Mouse (Mus musculus): ENCODE measurements around the gene Abcc12.

The Abcc12 gene

DNA sequence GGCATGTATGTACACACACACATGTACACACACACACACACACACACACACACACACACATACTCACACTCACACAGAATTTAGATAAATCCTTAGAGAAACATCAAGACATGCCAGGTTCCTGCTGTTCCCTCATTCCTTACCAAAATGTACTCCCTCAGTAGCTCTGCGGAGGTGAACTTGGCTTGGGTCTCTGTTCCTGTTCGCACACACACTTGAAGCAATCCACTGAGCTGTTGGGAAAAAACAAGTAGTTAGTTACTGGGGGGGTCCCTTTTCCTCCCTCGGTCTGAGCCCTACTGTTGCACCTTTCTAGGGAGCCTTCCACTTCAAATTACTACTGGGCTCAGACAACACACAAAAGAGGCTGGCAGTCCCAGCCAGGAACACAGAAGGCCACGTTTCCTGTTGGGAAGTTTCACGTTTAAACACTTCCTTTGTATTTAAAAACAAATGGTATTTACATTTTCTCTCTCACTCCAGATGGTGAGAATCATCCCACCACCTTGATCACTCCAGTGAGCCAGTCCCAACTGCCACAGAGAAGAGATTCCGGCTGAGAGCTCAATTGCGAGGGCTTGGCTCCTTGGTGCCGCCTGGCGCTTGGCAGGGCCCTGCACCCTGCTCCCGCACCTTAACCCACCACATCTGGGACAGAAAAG lies 68.2 kb downstream of the Abcc12 start:
- DNase-seq (ENCODE audit: low read depth) = no peak

DNA sequence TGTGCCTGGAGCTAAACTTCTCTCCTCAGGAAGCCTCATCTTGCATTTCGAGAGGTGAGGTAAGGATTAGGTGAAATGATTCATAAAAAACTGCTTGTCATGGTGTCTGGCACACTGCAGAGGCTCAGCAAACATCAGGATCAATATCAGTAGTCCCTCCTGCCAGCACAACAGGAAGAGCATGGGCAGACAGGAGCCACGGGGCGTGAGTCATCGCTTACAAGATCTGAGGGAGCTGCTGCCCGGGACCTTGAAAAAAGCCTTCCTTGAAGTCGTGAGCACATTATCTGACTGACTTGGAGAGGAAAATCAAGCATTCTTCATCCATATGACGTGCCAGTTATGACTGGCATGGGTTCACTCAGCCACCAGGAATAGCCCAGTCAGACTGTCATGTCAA lies 79.1 kb downstream of the Abcc12 start:
- no peak for DNase-seq (ENCODE audit: low read depth)

DNA sequence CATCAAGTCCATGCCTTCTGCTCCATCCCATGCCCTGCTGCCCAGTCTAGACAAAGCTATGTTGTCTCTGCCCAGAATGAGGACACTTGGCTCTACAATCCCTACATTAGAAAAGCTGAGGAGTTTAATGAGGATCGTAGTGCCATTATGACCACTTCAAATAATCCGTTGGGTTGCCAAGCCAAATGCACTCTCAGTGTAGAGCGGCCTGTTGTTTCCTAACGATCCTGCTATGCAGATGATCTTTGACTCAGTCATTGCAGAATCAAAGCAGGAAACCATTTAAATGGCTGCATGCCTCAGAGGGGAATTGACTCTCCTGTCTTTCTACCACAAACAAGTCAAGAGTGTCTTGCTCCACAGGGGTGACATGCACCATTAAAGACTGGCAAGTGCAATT lies 85.4 kb downstream of the Abcc12 start:
- no peak for DNase-seq (ENCODE audit: low read depth)

DNA sequence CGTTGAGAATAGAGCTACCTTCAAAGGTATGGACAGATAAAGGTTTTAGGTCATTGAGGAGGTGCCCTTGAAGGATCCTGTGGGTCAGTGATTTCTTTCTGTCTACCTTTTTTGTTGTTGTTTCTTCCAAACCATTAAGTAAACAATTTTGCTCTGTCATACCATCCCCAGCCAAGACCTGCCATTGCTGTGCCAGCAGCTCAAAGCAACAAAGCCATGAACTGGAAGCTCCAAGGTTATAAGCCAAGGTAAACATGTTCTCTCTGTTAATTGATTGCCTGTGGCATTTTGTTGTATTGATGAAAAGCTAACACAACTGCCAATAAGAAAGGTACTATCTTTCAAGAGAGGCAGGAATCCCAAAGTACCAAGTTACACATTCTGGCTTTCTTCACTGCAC lies 86.6 kb downstream of the Abcc12 start:
- DNase-seq (ENCODE audit: low read depth) = no peak

DNA sequence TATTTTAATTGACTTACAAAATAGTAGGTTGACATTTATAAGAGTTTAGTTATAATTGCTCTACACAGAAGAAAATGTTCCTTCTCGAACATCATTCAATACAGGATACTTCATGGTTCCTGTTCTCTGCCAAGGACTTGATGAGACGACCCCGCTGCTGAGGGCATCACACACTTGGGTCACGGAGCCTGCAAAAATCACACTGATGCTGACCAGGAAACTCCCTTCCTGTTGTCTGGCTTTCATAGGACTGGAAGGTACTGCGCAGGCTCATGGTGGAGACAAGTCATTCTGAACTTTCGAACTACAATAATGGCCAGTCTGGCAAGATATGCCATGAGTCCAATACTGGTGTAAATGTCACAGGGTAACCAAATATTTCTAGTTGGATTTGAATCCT lies 95.1 kb downstream of the Abcc12 start:
- no peak for DNase-seq (ENCODE audit: low read depth)

DNA sequence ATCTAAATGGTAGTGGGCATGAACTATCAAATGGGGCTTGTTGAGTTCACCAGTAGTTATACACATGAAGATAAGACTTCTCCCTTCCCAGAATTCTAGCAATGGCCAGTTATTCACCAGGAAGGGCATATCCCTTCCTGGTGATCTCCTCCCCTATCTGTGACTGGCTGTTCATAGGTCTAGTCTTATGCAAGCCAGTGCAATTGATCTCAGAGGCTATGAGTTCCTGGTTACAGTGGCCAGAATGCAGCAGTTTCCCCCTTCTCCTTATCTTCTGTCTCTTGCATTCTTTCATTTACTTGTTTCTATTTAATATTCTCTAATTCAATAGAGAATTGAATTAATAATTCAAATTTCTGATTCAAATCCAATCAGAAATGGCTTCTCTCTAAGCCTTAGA lies 96.2 kb downstream of the Abcc12 start:
- no peak for DNase-seq (ENCODE audit: low read depth)

DNA sequence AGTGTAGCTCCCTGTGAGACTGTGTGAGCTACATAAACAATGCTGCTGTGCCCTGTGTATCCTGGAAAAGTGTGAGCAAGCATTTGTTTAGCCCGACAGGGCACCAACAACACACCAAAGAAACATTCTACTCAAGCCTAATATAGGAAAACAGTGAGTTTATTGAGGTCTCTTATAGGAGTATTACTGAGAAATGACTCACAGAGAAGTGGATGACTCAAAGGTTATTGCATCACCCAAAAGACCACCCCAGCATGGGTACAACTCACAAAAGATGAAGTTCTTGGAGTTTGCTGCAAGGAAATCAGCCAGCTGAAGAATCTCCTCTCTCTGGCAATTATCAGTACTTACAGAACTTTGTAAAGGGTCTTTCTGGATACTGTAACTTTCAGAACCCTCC lies 98.4 kb downstream of the Abcc12 start:
- DNase-seq (ENCODE audit: low read depth) = no peak

DNA sequence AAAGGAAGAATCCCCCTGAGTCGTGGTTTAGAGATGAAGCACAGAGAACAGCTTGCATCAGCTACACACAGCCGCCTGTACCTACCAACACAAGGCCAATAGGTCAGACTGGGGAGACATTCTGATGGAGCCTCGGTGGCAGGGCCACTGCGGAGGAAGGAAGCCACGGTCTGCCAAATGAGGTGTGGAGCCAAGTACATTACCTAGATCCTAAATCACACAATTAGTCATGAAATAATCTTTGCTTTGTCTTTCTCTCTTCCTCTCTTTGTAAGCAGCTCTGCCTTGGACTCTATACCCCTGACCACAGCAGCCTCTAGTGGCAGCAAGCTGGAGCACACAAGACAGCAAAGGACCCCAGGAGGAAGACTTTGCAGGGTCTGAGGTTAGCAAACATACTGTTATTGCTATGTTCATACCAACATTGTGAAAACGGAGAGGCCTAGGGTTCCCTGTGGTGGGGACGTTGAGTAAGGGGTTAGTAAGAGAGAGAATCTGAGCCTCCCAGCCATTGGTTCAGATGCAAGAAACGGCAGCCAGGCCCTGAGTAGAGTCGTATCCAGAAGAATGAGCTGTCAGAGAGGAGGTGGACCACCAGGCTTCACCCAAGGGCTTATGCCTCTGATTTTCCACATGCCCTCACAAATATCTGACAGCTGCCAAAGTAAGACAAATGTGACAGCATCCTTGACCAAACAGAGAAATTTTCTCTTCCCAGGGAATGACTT lies 104.6 kb downstream of the Abcc12 start:
- DNase-seq (ENCODE audit: low read depth) = no peak

DNA sequence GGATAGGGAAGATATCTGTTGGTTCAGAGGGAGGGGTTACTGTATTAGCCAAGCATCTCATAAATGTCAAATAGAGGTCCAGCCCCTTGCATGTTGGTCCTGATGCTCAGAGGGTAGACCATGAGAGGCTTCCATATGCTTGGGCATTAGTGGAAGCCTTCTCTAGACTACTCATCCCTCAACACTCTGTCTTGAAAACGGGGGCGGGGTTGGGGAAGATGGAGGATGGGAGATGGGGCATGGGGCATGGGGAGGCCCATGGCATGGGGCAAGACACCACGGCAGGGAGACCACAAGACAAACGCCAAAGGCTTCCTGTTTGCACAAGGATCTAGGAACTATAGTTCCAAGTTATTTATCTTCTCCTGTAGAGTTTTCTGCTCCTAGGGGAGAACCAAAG lies 106.0 kb downstream of the Abcc12 start:
- no peak for DNase-seq (ENCODE audit: low read depth)

DNA sequence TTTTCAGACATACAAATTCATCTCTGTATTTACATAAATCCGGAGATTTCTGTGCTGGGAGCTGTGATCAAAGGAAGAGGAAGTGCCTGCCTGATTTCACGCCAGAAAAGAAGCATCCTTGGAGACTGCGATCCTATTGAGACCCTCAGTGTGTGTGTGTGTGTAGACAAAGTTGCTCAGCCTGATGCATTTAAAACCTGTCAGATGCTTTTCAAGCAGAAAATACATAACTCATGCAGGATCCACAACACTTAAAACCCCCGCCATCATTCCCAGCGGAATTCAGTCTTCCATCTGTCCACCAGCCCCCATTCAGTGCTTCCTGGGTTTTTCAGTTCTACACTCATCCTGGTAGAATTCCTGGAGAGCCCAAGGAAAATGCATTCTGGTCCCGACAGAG lies 107.4 kb downstream of the Abcc12 start:
- DNase-seq (ENCODE audit: low read depth) = no peak

DNA sequence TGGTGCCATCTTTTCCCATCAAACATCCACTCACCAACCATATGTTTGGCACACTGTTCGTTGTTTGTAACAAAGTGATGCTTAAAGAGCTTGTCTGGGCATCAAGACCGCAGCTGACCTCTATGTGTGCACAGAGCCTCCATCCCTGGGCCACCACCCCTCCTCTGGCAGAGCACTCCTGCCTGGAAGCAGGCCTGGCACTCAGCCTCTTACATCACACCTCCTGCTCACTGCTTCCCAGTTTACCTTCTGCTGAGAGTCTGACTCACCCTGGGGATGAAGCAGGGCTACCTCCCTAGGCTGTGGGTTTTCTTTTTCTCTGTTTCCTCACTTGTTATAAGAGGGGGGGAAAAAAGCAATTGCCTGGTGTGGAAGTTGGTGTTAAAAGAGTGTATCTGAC lies 109.8 kb downstream of the Abcc12 start:
- no peak for DNase-seq (ENCODE audit: low read depth)

DNA sequence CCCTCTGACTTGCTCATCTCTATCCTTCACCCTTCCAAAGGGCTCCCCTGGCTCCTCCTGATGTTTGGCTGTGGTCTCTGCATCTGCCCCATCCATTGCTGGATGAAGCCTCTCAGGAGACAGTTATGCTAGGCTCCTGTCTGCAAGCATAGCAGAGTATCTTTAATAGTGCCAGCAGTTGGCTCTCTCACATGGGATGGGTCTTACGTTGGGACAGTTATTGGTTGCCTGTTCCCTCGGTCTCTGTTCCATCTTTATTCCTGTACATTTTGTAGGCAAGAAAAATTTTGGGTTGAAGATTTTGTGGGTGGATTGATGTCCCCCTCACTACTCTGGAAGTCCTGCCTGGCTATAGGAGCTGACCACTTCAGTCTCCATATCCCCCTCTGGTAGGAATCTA lies 117.3 kb downstream of the Abcc12 start:
- DNase-seq (ENCODE audit: low read depth) = no peak

DNA sequence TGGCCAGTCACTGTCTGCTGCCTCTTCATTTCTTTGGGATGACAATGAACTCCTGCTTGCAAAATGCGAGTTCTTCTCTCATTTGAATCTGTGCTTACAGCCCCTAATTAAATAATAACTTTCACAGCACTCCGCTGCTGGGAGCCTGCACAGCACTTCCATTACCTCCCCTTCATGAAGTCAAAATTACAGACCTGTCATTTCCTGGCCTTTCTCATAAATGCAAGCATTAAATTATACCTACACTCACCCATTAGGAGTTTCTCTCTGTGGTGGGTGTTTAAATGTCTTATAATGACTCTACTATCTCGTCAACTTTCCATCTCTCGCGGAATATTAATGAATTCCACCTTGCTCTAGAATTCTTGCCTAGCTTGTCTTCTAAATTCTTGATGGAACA lies 120.1 kb downstream of the Abcc12 start:
- DNase-seq (ENCODE audit: low read depth) = no peak

DNA sequence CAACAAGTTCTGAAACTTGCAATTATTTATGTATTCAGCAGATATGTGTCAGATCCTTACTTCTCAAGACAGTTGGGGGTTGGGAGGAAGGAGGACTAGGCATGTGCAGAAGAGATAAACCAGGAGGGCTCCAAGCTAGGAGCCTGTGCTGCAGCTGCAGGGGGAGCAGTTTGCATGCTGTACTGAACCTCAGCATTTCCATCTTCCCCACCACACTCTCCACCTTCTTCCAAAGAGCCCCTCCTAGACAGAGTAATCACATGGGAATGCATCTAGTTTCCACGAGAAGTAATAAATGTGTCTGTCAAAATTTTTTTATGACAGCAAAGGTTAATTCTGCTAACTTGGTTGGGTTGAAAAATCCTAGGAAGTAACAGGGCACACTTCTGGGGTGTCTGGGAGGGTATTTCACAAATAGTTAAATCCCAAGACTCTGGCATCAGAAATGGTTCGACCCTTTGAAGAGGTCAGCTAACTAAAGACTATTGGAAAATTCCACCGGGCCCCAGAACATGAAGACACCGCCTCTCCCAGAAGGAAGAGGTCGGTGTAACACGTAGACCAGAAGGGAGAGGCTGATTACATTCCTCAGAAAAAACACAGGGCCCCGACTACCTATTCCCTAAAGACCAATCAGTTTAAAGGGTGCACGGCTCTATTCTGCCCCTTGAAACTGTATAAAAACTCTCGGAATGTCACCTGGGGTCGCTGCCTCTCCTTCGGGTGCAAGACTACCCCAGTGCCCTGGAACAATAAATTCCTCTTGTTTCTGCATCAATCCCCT lies 126.6 kb downstream of the Abcc12 start:
- DNase-seq (ENCODE audit: low read depth) = no peak

DNA sequence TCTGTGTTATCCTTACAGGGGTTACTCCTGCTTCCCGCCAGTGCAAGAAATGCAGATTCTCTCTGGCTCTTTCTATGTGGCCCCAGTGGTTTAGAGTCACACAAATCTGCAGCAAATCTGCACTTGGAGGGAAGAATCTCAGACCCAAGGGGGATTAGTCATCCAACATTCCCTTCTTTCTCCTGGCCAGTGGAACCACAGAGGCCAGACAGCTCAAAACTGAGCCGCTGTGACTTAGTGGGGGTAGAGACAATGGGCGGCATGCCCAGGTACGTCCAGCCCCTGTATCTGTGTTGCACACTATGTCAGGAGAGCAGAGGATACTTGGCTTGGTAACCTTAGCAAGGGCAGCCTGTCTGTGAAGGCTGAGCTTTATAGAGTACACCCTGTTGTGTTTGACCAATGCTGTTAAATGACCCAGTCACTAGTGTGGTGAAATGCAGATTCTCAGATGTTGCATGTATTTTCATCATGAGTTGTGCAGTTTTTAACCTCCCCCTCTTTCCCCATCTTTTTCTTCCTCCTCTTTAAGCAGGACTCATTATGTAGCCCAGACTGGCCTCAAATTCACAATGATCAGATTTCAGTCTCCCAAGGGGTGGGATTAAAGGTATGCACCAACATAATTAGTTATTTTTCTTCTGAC lies 130.5 kb downstream of the Abcc12 start:
- no peak for DNase-seq (ENCODE audit: low read depth)

DNA sequence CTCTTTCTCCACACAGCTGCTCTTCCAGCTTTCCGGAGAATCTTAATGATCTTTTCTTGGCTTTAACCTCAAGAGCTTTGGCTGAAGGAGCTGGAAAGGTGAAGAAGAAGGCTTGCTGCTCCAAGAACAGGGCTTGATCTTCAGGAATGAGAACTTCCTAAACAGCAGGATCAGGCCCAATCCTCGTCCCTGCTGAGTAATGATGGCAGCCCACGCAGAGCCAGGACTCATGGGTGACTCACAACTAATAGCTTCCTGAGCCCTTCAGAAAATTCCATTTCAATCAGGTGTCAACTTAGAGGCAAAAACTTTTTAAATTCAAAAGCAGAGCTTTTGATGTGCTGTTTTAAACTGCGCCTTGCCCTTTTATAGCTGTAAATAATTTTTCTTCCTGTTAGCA lies 135.0 kb downstream of the Abcc12 start:
- no peak for DNase-seq (ENCODE audit: low read depth)

DNA sequence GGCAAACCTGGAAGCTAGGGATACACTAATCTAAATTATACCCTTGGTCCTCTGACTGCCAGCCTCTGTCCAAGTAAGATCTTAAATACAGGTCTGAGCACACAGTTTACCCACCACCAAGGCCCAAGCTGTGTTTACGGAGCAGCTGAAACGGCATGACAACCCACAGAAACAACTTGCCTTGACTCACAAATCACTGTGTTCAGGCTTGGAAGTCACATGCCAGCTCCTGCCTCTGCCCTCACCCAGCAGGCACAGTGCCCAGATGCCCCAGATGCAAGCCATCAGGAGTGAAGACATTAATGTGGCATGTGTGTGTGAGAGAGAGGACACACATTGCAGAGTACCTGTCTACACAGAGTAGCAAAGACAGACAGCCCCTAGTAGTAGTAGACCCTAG lies 136.7 kb downstream of the Abcc12 start:
- no peak for DNase-seq (ENCODE audit: low read depth)

DNA sequence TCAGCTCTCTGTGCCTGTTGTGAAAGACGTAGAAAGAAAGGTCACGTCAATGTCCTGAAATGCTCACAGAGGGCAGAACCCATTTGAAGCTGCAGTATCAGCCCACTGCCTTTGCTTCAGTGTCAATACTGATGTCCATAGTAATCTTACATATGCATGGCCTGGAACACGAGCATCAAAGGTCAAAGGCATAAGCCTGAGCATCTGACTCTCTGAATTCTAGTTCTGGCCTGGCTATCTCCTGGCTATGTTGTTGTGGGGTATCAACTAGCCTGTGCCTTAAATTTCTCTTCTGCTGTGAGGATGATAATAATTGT lies 141.5 kb downstream of the Abcc12 start:
- DNase-seq (ENCODE audit: low read depth) = no peak

DNA sequence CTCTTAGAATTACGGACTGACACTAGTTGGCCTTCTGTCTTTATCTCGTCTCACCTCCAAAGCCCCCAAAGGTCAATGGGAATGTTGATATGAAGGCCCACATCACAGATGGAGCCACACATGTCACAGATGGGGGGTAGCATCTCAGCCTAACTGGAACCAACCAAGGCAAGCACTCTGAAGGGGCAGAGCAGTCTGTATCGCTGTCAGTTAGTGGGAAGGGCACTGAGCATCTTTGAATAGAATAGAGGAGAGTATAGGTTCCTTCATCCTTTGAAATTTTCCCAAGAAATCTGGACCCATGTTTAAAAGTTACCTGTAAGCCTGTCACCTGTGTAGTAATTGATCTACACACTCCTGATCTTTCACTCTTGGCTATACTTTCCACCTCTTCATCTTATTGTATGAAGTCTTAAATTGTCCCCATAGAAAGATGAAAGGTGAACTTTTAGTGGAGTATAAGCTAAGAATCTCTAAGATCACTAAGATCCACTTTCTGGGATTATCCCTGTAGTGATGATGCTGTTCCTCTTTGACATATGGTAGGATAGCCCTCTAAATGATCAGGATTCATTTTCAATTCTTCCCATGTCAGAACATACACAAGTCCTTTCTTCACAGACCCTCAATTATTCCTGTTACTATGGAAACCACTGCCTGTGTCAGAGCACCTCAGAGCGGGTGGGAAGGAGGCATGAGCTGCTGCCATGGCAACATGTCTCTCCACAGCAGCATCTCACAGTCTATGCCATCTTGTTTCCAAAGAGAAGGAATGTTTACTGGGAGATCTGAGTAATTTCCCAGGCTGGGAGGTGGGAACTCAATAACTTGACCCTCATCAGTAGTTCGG lies 142.1 kb downstream of the Abcc12 start:
- no peak for DNase-seq (ENCODE audit: low read depth)

DNA sequence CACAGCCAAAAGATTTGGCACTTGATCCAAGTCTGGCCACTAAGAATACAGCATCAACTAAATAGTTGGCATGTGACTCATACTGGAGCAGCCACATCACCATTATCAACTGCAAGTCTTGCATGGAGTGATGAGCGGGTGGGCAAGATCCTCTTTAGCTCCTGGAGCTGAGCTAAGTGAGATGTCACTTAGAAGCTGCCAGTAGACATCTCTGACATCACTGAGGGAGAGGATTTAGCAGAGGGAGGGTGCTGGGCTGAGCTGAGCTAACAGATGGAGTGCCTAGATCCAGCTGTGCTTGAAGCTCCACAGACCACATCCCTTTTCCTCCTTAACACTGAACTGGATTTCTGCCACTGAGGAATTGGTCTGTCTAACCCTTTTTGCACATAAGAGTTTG lies 143.1 kb downstream of the Abcc12 start:
- DNase-seq (ENCODE audit: low read depth) = no peak
